Mouse (Mus musculus): ENCODE results near the gene Gm3045. TPM values are rescaled to one million over a fixed set of nuclear protein-coding genes. Genes with fewer than 3 reads are reported as not detected.

The Gm3045 gene
- total RNA-seq (2021) = not detected

DNA sequence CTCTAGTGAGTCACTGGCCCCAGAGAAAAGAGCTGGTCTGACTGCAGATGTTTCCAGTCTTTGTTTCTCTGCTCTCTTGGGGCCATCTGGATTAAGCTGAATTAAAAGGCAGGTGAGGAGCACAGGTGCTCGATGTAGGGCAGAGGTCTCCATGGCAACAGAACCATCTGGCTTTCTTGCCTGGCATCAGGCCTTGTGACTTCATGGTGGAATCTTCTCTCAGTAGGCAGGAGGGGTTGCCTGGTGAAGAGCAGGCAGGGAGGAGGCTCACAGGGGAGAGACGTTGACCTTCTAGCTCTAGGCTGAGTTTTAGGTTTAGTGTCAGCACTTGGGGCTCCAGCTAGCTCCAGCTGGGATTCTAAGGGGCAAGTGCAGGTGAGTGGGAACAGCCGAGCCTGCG, at the start of gene Gm3045:
TSS of gene Gm3045 (plus strand) at position 230 of the 400 bp plus-strand sequence.
- no peak for DNase-seq

DNA sequence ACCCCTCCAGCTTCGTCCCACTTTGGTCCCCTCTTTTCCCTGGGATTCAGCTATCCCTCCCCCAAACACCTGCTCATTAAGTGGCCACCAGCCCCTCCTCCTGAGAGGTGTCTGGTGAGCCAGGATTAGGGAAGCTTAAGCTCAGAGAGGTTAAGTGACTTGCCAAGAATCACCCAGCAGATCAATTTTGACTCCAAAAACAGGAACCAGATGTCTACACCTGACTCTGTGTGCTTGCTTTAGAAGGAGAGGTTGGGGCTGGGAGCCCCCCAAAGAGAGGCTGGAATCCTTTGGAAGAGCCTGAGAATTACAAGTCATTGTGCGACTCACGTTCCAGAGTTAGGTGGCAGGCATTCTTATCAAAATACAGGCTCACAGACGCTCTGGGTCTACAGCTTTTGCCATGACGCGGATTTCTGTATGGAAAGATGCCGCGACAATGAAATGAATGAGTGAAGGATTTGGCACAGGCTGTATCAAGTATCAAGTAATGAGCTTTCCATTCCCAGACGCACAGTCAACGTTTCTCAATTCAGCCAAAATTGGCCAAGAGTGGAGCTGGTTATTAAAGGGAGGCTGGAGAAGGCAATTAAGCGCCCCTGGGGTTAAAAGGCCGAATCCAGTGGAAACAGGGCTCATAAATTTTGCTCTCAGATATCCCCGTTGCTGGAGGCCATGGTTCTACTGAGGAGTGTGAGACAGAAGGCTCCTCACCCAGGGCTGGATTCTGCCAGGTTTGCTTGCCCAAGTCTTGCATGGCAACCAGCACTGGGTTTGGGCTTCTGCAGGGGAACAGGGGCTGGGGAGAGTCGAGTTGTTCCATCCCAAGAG, 45.3 kb upstream of the Gm3045 start:
- DNase-seq = no peak

DNA sequence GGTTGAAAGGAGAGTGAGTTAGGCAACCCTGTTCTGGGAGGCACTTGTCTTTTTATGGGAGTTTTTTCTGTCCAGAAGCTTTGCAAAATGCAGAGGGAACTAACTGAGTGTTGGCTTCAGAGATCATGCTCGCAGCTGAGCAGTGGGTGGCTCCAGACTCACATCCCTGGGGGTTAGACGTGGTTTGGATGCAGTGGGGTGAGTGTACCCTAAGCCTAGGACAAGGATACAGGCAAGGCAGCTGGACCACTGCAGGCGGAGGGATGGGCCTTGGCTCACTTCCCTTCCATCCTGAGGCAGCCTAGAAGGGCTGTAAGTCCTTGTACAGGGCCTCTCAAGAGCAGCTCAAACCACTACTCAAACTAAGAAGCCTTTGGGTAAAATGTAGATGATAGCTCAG, 43.0 kb upstream of the Gm3045 start:
- DNase-seq = no peak

DNA sequence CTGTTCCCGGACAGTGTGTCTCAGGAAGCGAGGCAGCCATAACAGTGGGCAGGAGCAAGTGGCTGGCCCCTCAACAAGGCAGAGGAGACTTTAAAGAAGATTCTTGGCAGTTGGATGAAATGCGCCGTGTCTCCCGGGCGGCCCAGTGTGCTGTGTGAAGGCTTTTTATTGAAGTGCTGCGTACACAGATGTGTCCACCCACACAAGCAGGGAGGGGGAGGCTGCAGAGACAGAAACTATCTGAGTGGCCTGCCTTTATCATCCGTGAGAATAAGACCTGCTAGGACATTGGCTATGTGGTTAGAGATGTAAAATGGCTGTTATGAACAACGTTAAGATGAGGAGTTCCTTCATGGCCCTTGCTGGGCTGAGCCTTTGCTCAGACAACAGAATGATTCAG, 40.0 kb upstream of the Gm3045 start:
- no peak for DNase-seq

DNA sequence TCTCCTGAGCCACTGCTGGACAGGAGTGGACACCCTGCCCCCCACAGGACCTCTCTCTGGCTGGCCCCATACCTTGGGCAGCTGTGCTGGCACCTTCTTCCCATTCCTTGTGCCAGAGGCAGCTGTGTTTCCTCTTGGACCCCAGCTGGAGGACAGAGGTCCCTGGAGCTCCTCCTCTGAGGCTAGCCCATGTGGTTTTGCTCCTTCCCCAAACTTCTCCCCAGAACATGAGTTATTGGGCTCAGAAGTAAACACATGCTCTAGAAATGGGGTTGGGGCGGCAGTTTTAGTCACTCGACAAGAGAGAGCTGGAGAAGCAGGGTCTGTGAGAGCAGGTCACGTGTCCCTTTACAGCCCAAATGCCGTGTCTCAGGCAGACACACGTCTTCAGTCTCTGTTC, 39.0 kb upstream of the Gm3045 start:
- DNase-seq = no peak

DNA sequence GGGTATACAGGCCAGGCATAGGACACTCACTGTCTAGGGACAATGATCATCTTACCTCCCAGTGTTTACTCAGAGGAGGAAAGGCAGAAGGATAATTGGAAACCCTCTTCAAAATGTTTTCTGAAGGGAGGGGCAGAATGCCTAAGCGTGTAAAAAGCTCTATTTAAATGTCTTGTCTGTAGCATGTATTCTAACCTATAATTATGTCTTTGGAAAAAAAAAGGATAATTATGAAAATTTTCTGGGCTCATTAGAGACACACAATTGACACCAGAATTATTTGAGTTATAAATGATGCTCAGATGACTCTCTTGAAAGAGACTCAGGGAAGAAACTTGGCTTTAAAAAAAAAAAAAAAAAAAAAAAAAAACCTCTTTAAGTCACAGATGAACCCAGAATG, 38.4 kb upstream of the Gm3045 start:
- no peak for DNase-seq

DNA sequence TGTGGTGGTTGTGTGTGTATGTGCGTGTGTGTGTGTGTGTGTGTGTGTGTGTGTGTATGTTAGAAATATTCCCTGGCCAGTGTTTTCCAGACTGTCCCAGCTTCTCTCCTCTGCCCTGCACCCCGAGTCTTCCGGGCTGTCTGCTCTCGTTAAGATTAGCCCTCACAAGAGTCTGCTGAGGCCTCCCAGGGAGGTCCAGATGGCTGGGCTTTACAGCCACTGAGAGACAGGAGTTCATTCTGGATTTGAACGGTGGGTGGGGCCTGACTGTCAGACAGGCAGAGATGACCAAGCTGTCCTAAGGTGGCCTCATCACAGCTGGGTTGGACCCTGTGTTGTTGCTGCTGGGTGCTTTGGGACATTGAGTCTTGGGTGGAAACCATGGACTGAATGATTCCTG, 28.8 kb upstream of the Gm3045 start:
- no peak for DNase-seq

DNA sequence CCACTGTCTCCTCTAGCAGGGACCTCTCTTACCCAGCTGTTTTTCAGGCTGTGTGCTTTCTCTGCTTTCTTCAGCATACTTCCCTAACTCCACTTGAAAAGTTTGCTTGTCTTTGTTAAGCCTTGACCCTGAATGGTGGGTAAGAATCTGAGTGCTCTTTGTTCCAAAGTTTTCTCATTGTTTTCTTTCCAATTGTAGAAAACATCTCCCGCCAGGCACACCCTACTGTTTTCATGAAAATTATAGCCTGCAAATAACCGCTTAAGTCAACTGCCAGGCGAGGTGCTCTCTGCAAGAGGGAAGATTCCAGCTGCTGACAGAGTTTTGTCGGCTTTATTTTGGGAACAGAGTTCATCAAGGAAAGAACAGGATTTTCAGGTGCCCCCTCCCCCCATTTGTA, 25.2 kb upstream of the Gm3045 start:
- DNase-seq = no peak

DNA sequence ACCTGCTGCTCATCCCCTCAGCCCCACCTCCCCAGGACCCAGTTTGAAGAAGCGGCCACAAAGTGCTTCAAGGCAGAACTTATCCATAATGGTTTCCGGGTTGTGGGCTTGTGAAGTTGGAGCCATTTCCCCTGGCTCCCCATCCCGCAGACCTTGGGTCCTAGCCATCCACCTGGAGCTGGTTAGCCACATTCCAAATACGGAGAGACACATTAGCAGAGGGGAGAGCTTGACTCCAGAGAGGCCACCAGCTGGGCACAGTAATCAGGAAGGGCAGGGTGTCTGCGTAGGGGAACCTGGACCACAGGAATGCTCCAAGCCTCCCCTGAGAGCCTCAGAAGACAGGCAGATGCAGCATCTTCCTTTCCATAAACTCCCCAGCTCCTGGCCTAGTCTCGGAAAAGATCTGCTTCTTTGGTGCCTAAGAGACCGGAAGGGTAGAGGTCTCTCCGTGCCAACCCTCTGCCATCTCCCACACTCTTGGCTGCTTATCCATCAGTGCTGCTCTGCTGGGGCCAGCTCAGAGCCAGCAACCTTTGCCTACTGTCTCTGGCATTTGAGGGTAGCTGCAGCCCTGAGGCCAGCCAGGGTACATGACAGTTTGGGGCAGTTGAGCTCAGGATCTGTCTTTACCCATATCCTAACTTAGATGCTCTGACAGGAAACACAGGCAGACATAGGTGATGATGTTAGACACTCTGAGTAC, 22.9 kb upstream of the Gm3045 start:
- no peak for DNase-seq

DNA sequence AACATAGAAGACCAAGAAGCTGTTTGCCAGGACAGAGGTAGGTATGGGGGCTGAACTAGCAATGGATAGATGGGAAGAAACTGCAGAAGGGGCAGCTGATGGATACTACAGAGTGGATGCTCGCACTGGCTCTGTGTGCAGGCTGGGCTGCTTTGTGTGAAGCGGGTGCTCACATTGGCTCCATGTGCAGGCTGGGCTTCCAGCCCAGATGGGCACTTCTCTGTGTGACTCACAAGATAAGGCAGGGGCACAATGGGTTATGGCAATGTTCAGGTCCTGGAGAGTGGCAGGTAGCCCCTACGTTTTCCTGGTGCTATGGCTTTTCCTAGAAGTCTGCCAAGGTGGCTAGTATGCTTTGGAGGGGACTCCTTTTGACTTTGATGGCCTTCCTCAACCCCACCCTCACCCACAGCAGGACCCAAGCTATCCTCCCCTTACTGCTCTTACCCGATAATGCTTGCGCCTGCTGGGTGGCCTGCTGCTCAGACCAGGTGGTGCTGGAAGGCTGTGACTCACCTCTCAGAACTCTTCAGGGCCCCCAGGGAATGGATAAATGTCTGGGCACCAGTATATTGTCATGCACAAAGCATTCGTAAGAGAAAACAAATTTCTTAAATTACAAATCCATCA, 21.8 kb upstream of the Gm3045 start:
- no peak for DNase-seq

DNA sequence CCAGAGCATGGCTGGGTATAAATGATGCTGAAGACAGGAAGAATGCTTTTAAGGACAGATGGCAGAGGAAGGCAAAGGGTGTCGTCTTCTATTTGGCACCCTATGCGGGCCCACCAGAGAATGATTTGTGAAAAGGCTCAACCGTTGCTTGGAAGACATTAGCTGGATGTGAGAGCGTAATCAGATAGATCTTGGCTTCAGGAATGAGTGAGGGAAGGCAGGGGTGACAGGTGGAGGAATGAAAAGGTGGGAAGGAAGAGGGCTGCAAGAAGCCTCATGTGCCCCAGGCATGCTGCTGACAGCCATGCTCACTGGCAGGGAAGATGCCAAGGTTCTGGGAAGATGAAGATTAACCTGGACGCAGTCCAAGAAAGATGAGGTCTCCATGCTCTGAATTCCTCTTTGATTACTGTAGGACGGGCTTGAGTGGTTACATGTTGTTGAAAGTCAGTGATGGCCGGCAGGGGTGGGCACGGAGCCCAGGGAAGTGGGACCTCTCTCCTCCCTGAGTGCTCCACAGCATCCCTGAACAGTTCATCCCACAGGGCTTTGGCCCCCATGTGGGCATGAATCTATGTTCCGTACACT, 14.0 kb upstream of the Gm3045 start:
- DNase-seq = no peak

DNA sequence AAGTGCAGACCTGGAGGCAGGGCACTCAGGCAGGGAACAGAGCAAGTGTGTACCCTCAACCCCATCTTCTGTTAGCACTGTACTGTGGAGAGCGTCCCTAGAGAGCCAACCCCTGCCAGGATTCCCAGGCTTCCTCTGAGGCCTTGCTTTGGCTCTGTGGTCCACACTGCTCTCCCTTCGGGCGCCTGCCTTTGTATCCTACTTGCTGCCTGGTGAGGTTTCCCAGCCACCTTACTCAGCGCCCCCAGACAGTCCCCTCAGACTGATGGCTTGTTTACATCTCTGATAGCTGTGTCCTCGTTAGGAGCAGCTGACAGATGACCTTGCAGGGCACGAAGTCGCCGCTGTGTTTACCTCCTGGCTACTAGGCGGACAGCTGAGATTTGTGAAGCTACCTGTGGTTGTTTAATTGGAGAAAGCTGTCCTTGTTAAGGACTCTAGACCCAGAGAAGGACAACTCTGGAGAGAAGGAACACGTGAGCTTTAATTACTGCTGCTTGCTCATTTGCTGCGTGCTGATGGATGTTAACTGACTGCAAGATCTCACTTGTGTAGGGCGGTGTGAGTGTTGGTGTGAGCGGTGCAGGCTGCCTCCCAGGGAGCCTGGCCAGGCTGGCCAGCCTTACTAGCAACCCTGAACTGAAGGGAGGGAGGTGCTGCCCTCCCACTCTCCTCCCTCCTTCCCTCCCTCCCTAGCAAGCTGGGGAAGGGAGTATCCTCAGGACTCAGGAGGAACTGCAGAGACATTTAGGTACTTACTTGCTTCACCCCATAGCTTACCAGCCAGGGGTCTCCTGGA, 7.5 kb upstream of the Gm3045 start:
- DNase-seq = no peak

DNA sequence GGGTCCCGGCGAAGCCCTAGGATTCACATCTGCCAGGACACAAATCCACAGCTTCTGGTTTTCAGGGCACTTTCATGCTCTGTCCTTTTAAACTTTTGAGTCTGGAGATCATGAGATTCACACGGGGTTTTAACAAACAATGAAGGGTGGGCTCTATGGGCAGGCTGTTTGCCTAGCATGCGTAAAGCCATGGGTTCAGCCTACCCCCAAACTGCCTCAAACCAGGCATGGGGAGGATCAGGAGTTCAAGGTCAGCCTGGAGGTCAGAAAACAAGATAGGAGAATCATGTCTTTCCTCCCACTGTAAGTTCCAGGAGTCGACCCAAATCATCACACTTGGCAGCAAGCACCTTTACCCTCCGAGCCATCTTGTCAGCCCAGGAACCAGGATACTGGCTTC, 6.9 kb upstream of the Gm3045 start:
- DNase-seq = no peak

DNA sequence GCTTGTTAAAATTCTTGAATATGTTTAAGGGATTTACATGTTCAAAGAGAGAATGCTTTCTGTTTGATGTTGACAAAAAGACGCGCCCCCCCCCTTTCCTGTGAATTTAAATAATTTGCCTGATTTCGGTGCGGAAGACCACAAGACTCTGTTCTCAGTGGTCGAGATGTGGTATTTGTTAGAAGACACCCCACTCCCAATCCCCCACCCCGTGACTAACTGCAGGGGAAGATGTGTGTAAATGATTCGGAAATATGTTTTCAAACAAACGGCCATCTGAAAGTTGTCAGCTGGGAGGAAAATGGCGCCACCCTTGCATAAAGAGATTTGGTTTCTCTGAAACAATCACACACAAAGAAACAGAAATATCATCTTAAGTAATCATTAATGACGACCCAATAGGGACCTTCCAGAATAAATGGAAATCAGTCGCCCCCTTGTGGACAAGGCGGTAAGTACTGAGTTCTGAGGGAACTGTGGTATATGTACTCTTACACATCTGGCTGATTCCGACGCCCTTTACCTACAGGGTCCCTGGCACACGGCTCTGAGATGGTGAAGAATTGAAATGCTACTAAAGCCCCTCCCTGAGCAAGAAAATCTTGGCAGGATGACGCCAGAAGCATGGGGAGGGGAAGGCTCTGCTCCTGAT, 4.2 kb upstream of the Gm3045 start:
- peak; percentile 50 to 68 for DNase-seq

DNA sequence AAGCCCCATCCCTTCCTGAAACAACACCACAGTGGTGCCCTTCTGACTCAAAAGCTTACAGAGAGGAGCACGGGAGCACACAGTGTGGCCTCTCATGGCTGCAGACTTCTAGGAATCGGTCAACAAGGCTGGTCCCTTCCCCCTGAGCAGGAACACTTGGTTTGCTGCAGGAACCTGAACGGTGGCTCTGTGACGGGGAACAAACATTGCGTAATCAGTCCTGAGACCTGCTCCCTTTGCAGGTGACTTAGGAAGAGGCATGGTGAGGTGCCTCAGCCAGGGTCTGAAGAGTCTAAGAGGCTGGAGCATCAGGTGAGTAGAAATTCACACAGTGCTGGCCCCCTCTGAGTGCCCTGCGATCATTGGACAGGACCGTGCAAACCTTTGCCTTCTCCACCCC, 463 bp upstream of the Gm3045 start:
- no peak for DNase-seq

DNA sequence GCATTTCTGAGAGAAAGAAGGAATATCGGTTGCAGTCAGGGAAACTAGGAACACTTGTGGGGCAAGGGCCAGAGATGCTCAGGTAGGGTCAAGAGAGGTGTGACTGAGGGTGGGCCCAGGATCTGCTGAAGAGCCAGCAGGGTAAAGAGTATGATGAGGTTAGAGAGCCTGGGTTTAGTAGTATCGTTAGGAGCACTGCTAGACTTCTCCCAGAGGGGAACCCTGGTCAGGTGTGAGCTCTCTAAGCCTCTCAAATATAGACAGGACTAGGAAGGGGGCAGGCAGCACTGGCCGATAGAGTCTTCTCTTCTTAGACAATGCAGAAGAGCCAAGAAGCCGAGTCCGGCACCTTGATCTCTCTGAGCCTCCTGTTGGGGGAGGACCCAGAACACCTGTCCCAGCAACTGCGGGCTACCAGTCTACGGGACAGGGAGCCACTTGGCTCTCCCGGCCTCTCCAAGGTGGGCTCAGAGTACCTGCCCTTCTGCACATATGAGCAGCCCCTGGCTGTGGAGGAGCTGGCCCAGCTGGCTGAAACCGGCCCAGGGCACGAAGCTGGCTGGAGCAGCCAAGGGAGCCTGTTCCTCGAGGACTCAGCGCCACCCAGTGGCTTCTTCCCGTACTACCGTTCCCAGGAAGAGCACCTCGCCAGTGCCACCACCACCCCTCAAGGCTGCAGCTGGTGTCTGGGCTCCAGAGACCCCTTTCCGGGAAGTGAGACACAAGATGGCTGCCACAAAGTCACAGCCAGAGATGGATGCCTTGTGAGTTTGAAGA, 2.5 kb downstream of the Gm3045 start:
- peak; percentile 61 to 63 for DNase-seq

DNA sequence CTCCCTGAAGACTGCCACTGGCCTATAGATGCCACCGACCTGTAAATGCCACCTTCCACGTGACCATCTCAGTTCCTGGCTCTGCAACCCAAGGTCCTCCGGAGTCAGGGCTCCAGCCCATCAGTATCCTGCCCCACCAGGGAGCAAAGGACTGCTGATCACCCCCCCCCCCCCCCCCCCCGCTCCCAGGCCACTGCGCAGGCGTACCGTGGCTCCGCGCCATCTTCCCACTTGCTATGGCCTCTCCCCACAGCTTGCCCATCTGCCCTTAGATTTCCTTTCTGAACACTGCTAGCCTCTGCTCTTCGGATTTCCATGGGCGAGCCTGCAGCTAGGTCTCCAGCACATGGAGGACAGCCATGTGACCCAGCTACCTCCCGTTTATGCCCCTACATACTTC, 6.1 kb downstream of the Gm3045 start:
- no peak for DNase-seq

DNA sequence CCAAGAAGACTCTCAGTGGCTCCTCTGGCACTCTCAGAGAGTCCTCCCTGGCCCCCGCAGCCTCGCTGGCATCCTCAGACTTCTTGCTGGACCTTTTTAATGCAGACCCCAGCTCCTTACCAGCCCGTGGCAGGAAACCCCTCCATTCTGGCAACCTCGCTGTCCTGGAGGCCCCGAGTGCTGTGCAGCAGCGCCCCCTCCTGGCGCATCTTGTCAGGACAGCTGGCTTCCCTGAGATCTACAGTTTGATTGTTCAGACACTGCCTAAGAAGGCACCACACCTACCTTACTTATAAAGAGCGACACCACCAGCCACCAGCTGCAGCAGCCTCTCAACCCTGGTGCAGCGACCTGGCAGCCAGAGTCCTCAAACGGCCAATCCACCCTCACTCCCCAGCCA, 7.1 kb downstream of the Gm3045 start:
- DNase-seq = peak; percentile 50 to 58

DNA sequence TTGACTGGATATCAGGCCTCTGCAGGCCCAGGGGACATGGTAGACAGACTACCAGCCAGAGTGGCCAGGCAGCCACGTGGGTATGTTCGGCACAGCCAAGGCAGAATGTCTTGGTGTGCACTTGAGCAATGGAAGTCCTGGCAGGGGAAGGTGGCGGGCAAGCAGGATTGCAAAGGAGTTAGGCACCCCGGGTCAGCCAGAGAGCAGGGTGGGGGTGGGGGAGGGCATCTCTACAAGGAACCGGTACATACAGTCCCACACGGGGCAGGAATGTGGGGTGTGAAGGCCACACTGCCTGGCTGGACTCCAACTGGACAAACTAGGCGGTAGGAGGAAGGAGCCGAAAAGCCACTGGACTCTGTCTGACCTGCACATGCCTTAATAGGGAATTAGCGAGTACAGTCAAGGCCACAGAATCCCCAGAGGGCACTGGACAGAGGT, 7.9 kb downstream of the Gm3045 start:
- no peak for DNase-seq

DNA sequence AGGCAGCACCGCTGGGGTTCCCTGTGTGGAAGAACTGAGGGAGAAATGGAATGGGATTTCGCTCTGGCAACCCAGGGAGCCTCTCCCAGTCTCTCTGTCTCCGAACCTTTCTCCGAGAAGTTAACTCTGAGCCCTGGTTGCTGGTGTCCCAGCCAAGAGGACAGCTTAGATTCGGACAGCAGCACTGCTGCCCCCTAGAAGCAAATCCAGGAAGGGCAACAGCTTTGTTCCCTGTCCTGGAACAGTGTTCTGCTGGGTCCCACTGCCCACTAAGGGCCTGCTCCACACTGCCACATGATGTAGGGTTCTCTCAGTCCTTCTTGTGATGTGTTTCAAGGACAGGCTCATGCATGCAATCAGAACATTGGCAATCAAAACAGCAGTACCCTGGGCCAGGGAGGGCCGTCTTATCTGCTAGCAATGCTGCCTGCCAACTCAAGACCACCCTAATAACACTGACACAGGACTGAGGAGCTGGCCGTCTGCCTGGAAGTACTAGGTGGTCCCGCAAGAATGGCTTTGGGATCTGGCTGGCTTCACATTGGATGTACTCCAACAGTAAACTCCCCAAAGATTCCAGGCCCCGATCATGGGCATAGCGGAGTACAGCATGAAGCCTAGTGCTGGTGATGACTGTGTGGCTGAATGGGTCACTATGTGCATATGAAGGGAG, 9.4 kb downstream of the Gm3045 start:
- no peak for DNase-seq
